Mouse (Mus musculus): ENCODE results near the gene Csf2. TPM values are rescaled to one million over a fixed set of nuclear protein-coding genes. Genes with fewer than 3 reads are reported as not detected.

Csf2 gene
- polyA plus RNA-seq, 1 experiment from 2014 or later = 0.17 TPM

DNA sequence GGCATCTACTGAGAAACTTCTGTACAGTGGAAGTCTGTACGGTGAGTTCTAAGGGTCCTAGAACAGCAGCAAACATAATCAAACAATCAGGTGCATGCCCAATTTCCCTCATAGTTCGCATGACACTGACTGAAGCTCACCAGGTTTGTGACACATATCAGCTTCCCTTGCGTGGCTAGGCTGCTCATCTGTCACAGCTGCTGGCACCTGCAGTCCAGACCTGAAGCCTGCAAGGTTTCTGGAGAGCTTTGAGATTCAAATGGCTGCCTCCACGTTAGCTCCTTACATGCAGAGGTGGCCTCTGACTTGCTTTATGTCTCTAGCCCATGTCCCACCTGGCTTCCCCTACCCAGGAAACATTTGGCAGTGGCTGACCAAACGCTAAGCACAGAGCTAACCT lies 35.8 kb downstream of the Csf2 start:
- in situ Hi-C loops (cut with MboI; ENCODE audit: low pct_unique_long_range_greater_than_20kb) = loop anchor here (10.0 kb wide), 1 partner anchor 59 kb away; no protein-coding TSS in a partner anchor
- ChIA-PET CTCF (no interaction called here), POLR2A (no interaction called here)
- no peak for TF ChIP-seq CTCF (IDR thresholded peaks at IDR 0.05)
- DNase-seq (ENCODE audit: low read depth, low spot score) (no peak), ATAC-seq (no peak)
- H3K27me3 ChIP-seq = no peaks in the 10 kb centered on the region

DNA sequence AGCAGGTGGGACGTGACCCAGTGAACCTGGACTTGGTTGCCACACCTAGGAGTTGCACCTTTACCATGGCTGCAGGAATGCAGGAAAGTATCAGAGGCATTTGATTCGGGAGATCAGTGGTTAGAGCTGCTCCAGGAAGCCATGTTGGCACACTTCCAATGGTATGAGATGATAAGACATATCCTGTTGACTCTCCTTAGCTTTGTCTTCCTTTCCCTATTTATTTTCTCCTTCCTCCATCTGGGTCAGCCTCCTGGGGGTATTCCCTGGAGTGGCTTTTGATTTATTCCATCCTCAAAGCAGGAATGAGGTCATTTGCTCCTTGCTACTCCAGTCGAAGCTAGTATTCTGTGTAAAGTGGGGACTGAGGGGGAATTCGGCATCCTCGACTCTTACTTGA lies 42.5 kb downstream of the Csf2 start:
- ChIA-PET POLR2A (no interaction called here), CTCF (interaction anchor here (0.8 kb wide), 1 partner anchor 15 kb away, joined by 3 read pairs; no protein-coding TSS in a partner anchor)
- in situ Hi-C loops (cut with MboI; ENCODE audit: low pct_unique_long_range_greater_than_20kb) = no loop called here
- no peak for DNase-seq (ENCODE audit: low read depth, low spot score)
- no peak for ATAC-seq
- H3K27me3 ChIP-seq = no peaks in the 10 kb centered on the region
- TF ChIP-seq CTCF (IDR thresholded peaks at IDR 0.05) = no peak

DNA sequence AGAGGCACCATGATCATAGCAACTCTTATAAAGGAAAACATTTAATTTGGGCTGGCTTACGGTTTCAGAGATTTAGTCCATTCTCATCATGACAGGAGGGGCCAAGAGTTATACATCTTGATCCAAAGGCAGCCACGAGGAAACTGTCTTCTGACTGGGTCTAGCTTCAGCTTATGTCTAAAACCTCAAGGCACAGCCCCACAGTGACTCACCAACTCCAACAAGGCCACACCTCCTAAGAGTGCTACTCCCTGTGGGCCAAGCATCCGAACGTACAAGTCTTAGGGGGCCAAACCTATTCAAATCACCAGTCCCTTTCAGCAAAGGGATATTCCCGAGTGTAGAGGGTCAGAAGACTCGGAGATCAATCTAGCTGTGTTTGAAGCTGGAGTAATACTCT lies 44.1 kb downstream of the Csf2 start:
- CTCF ChIA-PET = no interaction called here
- TF ChIP-seq CTCF (IDR thresholded peaks at IDR 0.05) = no peak
- in situ Hi-C loops (cut with MboI; ENCODE audit: low pct_unique_long_range_greater_than_20kb) = no loop called here
- no peaks in the 10 kb centered on the region for H3K27me3 ChIP-seq
- DNase-seq (ENCODE audit: low read depth, low spot score) = no peak
- no peak for ATAC-seq
- POLR2A ChIA-PET = no interaction called here

DNA sequence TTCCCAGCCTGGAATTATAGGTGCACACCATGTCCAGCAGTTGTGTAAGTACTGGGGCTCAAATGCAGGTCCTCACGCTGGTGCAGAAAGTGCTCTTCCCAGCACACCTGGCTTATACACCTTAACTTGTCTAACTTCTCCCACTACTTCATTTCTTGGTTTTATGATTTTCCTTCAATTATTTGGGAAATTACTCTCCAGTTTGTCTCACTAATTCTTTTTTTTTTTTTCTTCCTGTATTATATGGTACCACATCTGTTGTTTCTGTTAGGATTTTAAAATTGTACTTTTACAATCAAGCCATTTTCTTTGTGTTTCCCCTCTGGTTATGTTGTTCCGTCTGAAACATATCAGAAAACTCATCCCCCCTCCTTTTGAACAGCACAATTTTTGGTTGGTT lies 44.7 kb downstream of the Csf2 start:
- DNase-seq (ENCODE audit: low read depth, low spot score) (no peak), ATAC-seq (no peak)
- in situ Hi-C loops (cut with MboI; ENCODE audit: low pct_unique_long_range_greater_than_20kb) = no loop called here
- ChIA-PET POLR2A (no interaction called here), CTCF (no interaction called here)
- H3K27me3 ChIP-seq = no peaks in the 10 kb centered on the region
- TF ChIP-seq CTCF (IDR thresholded peaks at IDR 0.05) = no peak

DNA sequence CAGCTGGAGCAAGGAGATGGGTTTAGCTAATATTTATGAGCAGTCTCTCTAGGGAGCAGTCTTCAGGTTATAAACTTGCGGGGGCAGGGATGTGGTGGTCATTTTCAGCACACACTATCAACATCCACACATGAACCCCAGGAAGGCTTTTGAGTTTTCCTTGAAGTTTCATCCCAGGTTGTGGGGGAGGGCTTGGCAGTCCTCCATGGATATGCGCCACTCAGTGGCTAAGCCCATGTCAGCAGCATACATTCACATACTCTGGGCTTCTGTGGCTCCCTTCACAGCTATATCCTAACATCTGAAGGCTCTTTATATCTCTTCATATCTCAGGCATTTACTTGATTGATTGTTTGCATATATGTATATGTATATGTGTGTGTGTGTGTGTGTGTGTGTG lies 46.3 kb downstream of the Csf2 start:
- no peak for TF ChIP-seq CTCF (IDR thresholded peaks at IDR 0.05)
- in situ Hi-C loops (cut with MboI; ENCODE audit: low pct_unique_long_range_greater_than_20kb) = no loop called here
- ChIA-PET CTCF (no interaction called here), POLR2A (no interaction called here)
- DNase-seq (ENCODE audit: low read depth, low spot score) (no peak), ATAC-seq (no peak)
- no peaks in the 10 kb centered on the region for H3K27me3 ChIP-seq

DNA sequence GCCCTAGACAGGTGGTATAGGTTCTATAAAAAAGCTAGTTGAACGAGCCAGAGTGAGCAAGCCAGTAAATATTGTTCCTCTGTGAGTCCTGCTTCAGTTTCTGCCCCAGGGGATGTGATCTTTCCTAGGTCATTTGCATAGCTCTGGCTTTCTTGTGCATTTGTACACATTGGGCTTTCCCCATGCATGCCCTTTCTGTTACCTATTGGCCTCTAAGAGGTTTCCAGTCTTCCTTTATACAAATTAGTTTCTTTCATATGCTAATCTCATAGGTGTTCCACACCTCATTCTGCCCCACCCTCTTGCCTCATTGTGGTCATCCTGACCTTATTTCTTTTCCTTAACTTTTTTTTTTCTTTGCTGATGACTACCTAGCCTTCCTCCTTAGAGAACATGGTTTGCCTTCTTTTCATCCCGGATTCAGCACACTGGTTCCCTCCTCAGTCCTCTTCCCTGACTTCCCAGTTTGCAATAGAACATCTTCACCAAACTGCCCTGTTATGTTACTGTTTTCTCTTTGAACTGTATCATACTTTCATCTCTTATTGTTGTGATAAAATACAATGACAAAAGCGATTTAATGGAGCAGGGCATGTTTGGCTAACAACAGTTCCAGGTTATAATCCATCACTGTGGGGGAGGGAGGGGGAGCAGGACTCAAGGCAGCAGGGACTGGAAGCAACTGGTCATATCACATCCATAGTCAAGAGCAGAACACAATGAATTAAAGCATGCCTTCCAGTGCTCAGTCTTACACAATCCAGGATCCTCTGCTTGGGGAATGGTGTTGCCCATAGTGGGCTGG lies 47.4 kb downstream of the Csf2 start:
- TF ChIP-seq CTCF (IDR thresholded peaks at IDR 0.05) = no peak
- no peak for DNase-seq (ENCODE audit: low read depth, low spot score)

DNA sequence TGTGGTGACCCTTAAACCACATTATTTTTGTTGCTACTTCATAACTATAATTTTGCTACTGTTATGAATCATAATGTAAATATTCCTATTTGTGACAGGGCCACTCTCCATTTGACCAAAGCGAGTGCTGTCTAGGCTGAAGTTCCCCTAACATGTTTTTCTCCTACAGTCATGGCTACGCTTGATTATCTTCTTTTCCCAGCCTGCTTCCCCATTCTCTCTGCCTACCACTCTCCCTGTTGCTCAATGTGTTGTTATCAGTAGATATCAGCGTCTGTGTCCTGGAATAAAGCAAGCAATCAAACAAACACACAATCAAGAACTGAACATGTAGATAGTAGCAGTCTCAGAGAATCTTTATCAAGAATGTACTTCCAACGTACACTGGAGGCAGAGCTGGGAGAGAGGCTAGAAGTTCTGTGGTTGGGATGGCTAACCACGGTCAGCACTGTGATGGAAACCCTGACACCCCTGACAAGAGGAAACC lies 48.1 kb downstream of the Csf2 start:
- in situ Hi-C loops (cut with MboI; ENCODE audit: low pct_unique_long_range_greater_than_20kb) = no loop called here
- no peaks in the 10 kb centered on the region for H3K27me3 ChIP-seq
- ChIA-PET CTCF (no interaction called here), POLR2A (no interaction called here)
- DNase-seq (ENCODE audit: low read depth, low spot score) (no peak), ATAC-seq (no peak)
- no peak for TF ChIP-seq CTCF (IDR thresholded peaks at IDR 0.05)

More for the DNA sequence above, 47.4 kb downstream of the Csf2 start:
- no peaks in the 10 kb centered on the region for H3K27me3 ChIP-seq
- POLR2A ChIA-PET = no interaction called here
- ATAC-seq = no peak
- CTCF ChIA-PET = no interaction called here
- in situ Hi-C loops (cut with MboI; ENCODE audit: low pct_unique_long_range_greater_than_20kb) = no loop called here

Other genes starting within 250 kb of the Csf2 start
- gene Slc22a4, start 221.6 kb downstream of the Csf2 start, polyA plus RNA-seq (2021) = 42.3 TPM
- 0.51 TPM for gene Pdlim4, start 180.7 kb downstream of the Csf2 start, polyA plus RNA-seq (2021)
- 66.8 TPM for gene P4ha2, start 149.6 kb downstream of the Csf2 start, polyA plus RNA-seq (2021)
- not detected for gene Il3, start 17.6 kb upstream of the Csf2 start, polyA plus RNA-seq (2021)
- gene Acsl6, start 54.1 kb upstream of the Csf2 start, polyA plus RNA-seq (2021) = 0.42 TPM
- not detected for gene Meikin, start 121.0 kb upstream of the Csf2 start, polyA plus RNA-seq (2021)
- 23.7 TPM for gene Fnip1, start 188.5 kb upstream of the Csf2 start, polyA plus RNA-seq (2021)

All from Patski (cell line).